Mouse (Mus musculus) left cerebral cortex, adult 11 months (tissue): Measurements from ENCODE around the gene Plcg2.

Experiments used
- DNase-seq: peaks from one replicate; pipeline ENCODE4 v3.0.0; 2022; ENCODE audit warnings: low spot score

The Plcg2 gene

DNA sequence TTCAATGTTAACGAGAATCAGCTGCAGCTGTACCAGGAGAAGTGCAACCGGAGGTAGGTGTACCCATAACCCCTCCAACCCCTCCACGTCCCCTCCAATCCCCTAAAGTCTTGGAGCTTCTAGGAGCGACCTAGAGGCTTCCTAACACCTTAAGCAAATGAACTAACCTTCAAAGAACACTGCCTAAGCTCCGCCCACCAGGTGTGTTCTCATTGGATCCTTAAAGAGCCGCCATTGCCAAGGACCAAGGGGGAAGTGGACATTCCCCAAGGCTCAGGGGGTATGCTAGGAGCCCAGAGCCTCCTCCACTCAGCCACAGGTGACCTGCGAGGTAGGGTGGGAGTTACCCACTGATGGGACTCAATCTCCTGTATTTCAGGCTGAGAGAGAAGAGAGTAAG, 136.3 kb downstream of the Plcg2 start:
- no peak for DNase-seq

DNA sequence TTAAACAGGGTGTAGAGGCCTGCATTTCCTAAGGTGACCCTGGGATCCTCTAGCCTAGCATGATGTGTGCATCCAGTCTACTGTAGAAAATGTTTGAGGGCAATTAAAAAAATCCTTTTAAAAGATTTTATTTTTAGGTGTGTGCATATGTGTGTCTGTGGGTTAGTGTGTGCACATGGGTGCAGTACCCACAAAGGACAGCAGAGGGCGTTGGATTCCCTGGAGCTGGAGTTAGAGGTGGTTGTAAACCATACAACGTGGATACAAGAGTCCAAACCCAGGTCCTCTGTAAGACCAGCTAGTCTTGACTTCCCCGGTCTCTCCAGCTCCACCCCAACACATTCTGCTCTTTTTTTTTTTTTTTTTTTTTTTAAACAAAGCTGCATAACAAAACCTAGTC, 139.4 kb downstream of the Plcg2 start:
- DNase-seq: no peak

DNA sequence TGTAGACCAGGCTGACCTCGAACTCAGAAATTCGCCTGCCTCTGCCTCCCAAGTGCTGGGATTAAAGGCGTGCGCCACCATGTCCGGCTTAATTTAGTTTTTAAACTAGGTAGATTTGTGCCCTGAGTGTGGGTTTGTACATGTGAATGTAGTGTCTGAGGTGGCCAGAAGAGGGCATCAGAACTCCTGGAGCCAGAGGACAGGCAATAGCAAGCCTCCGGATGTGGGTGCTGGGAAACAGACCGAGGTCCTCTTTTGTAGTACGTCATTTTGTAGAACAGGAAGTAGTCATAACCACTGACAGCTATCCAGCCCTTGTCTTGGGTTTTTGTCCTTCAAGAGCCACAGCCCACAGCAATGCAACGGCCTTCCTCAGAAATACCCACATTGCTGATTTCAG, 141.5 kb downstream of the Plcg2 start:
- no peak for DNase-seq

DNA sequence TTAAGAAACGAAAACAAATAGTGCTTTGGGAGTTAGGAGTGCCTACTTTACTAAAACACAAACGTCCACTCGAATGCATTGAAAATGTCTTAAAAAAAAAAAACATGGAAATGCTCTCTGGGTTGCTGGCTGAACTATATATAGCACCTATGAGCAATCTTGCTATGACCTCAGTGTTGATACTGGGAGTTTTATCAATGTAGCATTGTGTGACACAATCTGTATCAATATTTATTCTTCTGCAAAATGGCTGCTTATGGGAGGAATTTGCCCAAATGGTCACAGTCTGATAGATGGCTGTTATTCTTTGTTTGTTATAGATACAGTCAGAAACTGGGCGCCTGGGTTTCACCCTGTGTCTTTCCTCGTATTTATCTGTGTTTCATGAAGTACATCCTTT, 147.4 kb downstream of the Plcg2 start:
- DNase-seq: no peak

DNA sequence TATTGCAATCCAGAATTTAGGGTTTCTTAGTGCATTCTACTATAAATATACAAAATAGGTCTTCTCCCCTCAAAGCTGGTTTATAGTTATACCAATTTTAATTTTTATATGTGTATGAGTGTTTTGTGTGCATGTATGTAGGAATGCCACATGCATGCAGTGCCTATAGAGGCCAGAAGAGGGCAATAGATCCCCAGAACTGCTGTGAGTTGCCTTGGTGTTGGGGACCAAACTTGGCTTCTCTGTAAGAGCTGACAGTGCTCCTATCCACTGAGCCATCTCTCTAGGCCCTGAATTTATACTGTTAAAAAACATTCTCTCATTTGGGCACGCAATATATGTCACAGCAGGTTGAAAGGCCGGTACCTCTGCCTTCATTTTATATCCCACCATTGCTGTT, 147.9 kb downstream of the Plcg2 start:
- DNase-seq: peak; percentile 18

DNA sequence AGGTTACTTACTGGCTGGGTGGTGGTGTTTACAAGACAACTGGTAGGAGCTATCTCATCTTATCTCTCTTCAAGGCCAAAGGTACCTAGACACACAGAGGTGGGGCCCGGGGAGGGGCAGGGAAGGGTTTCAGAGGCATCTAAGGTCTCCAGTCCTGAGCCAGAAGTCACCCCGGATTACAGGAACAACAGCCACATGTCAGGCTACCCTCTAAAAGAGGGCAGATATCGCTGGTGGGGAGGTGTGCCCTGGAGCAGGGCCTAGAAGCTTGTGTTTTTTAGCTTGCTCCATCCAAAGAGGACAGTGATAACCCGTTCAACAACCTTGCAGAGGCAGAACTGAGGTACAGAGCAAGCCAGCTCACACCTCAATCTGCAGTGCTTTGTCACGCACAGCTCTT, 148.3 kb downstream of the Plcg2 start:
- DNase-seq: no peak

DNA sequence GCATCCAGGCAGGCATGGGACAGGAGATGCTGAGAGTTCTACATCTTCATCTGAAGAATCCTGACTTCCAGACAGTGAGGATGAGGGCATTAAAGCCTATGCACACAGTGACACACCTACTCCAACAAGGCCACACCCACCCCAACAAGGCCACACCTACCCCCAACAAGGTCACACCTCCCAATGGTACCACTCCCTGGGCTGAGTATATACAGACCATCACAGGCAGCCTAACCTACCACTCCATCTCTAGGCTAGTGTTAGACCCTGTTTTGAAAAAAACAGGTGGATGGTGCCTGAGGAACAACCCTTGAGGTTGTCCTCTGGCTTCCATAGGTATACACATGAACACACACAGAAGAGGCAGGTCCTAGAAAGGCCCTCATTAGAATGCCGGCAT, 154.2 kb downstream of the Plcg2 start:
- DNase-seq: no peak

DNA sequence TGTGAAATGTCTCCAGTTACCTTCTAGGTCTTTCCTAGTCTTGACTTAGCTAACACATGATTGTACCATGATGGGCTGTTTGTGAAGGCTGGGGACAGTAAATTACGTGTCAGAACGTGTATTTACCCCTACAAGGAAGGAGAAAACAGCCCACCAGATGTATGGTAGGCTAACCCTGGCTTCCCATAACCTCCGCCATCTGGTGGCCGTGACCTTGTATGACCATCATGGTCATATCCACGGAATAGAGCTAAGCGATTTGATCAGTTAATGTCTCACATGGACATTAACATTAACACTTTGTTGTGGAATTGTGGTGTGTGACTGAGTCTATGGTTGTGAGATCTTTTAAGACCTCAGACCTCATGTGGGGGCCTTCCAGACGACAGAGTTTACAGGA, 160.9 kb downstream of the Plcg2 start:
- no peak for DNase-seq

DNA sequence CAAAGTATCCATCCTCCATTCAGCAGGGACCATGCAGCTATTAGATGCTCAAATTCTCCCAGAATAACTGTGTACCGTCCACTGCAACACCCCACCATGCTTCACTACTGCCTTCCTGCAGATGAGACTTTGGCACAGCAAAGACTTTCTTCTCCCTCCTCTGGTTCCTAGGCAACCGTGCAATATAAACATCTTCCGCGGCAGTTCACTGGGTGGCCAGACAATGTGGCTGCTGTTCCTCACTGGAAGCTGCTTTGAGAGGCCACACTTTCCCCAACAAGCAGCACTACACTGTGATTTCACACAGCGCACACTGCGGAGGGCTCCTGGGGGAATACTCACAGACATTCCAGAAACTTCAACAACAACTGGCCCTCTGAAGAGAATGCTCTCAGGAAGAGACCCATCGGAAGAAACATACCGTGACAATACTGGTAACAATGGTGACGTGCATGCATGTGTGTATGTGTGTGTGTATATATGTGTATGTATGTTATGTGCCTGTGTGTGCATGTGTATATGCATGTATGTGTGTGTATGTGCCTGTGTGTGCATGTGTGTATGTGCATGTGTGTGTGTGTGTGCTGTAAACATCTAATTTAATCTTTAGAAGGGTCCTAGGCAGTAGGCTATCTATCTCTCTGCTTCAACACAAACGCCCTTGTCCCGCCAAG, 162.4 kb downstream of the Plcg2 start:
- no peak for DNase-seq

DNA sequence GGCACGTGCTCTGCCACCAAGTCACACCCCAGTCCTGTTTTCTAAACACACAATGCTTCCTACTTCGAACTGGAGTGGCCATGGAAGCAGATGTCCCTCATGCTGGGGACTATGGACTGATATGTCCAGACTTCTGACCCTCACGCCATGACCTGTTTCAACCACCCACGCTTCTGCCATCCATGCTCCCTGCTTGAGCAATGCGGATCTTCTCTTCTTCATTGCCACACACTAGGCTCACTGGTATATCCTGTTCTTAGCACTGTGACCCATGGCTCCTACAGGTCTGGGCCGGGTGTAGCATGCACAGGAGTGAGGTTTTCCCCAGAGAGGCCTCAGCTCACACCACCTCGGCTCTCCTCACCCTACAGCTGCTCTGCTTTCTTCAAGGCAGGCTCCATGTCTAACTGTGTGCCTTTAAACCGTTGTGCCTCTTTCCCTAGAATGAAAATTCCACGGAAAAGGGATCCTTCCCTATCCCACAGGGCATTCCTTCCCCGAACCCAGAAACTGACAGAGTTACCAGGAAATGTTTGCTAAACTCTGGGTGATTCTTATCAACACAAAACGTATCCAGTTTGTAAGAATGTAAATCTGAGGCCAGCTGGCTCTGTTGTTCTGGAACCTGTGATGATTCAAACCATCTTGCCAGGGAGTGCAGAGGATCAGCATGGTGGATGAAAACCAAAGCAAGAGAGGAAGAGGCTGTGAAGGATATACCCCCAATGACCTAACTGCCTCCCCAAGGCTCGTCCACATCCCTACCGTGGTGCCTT, 169.4 kb downstream of the Plcg2 start:
- DNase-seq: no peak

DNA sequence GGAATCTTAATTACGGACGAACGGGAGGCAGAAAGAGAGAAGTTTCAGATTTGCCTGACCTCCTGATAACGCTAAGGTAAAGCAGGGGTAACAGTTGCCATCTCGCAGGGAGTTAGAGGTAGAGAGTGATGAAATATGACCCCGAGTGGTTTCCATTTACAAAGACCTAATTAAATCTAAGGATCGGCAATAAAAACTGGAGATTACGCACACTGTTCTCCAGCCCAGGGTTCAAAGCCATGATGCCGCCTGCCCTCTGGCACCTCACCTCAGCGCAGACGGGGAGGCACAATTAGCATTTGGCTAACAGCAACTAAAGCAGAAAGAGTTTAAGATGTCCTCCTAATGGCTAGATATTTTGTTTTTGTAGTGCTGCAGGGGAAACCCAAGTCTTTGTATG, 172.4 kb downstream of the Plcg2 start:
- no peak for DNase-seq

DNA sequence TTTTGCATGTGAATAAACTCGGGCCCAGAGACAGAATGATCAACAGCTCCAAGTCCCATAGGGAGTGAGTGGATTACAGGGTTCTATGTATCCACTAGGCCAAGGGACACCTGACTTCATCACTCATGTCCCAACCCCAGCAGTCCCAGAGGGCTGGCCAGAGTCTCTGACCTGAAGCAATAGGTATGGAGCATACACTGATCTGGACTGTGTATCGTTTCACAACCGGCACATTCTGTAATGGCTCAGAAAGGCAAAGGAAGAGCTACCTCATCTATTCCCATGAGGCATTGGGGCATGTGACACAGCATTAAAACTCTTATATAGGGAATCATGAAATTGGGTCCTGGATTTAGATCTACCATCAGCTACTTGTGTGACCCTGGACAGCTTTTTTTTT, 174.5 kb downstream of the Plcg2 start:
- DNase-seq: no peak

DNA sequence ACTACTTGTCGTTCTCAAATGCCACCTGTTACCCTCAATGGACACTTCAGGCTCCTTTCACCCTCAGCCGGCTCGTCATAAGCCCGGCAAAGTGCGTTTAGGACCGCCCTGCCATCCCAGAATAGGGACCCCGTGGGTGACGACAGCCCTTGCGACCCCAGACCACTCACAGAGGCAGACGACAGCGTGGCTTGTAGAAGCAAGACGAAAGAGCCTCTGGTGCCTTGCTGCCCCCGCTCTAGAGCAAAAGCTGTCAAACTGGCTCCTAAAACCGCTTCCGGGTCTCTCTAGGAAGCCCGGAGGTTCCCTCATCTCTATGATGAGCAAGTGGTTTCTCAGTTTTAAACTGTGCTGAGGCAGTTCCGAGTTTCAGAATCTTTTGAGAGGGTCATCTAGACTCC, 175.3 kb downstream of the Plcg2 start, which contains the start of gene Sdr42e1:
Gene Sdr42e1 (minus strand): TSS at position 260 of the 401 bp plus-strand sequence.
- no peak for DNase-seq

DNA sequence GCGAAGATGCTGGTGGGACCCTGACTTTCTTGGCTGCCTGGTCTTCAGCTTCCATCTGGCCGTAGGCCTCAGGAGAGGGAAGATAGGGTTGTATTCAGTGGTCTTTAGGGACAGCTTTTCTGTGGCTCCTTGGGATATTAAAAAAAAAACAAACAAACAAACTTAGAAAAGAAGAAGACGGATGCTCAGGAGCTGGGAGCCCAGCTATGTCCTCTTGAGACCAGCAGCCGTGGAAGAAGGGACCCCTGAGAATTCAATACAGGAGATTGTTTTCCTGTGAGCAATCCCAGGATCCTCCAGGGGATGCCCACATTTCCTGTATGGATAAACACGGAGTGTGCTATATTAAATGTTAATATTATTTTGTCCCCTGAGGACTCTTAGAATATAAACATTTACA, 177.1 kb downstream of the Plcg2 start:
- DNase-seq: no peak

DNA sequence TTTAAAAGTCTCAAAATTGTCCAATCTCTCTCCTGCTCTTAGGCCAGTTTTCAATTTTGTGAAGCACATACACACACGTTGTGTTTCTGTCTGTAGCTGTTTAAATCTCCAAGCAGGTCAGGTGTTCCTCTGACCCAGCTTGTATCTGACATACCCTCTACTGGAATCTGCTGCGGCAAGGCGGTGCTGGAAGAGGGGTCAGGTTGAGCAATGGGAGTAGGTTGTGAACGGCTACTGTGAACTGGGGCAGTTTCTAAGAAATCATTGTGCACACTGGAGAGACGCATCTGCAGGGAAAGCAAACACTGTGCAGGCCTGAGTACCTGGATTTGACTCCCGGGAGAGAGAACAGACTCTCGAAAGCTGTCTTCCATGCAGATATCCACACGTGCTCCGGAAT, 178.4 kb downstream of the Plcg2 start:
- DNase-seq: no peak

DNA sequence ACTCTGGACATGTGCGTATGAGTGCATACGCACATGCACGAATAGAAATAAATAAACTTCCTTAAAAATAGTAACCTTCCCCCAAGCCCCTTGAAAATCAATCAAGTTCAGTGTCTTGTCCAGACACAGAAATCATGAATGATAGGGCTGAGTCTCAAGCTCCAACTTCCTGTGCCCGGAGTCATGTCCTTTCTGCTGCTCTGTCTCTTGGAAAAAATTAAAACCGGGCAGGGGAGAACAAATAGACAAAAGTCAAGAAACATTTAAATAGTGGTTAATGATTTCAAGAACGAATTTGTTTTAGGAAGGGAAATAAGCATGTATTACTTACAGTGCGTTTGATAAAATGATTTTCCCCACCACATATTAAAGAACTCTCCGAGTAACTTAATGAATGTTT, 178.9 kb downstream of the Plcg2 start:
- DNase-seq: no peak

DNA sequence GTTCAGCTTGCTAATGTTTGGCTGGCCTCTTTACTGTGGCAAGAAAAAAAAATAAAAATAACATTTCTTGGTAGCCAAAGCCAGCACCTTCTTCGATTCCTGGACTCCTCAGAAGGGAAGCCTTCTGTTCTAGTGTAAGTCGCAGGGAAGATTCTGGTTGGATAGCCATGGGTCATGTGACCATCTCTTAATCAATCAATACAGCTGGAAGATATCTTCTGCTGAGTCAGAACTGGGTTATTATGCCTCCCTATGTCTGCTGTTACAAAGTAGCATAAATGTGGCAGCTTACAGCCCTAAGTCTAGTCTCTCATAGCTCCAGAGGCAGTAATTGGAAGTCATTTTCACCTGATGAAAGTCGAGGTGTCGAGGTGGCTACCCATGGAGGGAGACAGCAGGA, 180.6 kb downstream of the Plcg2 start:
- no peak for DNase-seq

DNA sequence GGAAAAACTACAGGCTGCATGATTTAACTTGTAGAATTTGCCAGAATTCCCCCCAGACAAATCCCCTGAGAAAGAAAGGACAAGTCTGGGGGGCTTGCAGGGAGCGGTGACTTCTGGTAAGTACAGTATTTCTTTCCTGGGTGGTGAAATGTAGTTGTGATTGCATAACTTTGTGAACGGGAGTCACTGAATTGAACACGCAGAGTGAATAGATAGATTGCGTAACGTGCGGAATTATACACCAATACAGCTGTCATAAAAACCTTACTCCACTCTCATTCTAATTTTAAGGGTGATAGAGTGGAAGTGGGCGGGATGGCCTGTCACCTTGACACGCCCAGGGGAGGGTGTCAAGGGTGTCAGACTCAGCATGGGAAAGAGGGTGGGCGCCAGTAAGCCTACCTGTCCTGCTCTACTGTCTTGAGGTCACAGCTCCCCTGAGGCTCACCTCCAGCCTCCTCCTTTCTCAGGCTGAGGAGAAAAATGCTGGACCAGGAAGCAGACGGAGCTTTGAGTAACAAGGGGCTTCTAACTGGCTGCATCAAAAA, 185.9 kb downstream of the Plcg2 start:
- no peak for DNase-seq

DNA sequence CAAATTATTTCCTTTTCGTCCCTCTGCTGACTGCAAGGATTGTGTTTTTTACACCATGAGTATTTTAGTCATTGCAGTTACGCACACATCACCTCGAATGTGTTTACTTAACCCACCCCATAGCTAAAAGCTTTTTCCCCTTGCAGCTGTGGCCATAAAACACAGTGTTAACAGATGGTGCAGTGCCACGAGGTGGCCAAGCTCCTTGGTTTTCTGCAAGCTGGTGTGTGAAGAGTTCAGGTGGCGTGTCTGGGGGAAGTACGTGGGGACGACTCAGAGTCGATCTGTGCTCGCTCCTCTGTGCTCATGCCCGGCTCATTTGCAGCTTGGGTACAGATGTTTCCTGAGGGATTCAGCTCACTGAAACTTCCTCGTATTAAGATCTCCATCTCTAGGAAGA, 186.4 kb downstream of the Plcg2 start:
- DNase-seq: no peak
